Mouse (Mus musculus): ENCODE data around the gene Tenm1.

GRCm38 (mm10) chrX:42530703-42531102, 898.2 kb downstream of the Tenm1 start:
- TF ChIP-seq CTCF (IDR thresholded peaks at IDR 0.05; ENCODE audit: low read depth, low read length) (no peak), GATA2 (IDR thresholded peaks at IDR 0.05; ENCODE audit: borderline replicate concordance, low read depth, low read length) (no peak), GATA1 (IDR thresholded peaks at IDR 0.05; ENCODE audit: borderline replicate concordance, low read length) (no peak), TAL1 (conservative IDR thresholded peaks at IDR 0.05; ENCODE audit: low read depth, low read length) (no peak), POLR2AphosphoS5 (IDR thresholded peaks at IDR 0.05; ENCODE audit: insufficient replicate concordance, low read depth, low read length) (no peak)

Measured in G1E (cell line).